Mouse (Mus musculus) neural tube, embryonic 15.5 days (tissue): ENCODE measurements around the gene Ttc7. TPM values are rescaled to one million over a fixed set of nuclear protein-coding genes. Genes with fewer than 3 reads are reported as not detected.

Source experiments
- ATAC-seq: fragments of 200-750 bp; cut with Nextera tagmentation; 2 replicates; pipeline ENCODE4 v1.8.0; 2017; ENCODE audit warnings: mild to moderate bottlenecking, moderate TSS enrichment, moderate library complexity; ENCODE audit not compliant: low FRiP score
- H3K27ac ChIP-seq: fragments of 300-500 bp; sonication (generic); replicated peaks from 2 replicates; pipeline ENCODE4 v1.5.1; 2015; ENCODE audit warnings: mild to moderate bottlenecking, inconsistent platforms
- H3K27me3 ChIP-seq: fragments of 300-500 bp; sonication (generic); replicated peaks from 2 replicates; pipeline ENCODE4 v1.6.1; 2015; ENCODE audit warnings: inconsistent platforms
- H3K36me3 ChIP-seq: fragments of 300-500 bp; sonication (generic); 2 replicates; pipeline ENCODE4 v1.6.1; 2015; ENCODE audit warnings: inconsistent platforms
- H3K4me1 ChIP-seq: fragments of 300-500 bp; sonication (generic); 2 replicates; pipeline ENCODE4 v1.6.1; 2015; ENCODE audit warnings: inconsistent platforms
- H3K4me2 ChIP-seq: fragments of 300-500 bp; sonication (generic); 2 replicates; pipeline ENCODE4 v1.6.1; 2015; ENCODE audit warnings: inconsistent platforms, mild to moderate bottlenecking, moderate library complexity
- H3K4me3 ChIP-seq: fragments of 300-500 bp; sonication (generic); replicated peaks from 2 replicates; pipeline ENCODE4 v1.5.1; 2015; ENCODE audit warnings: mild to moderate bottlenecking, inconsistent platforms
- H3K9ac ChIP-seq: fragments of 300-500 bp; sonication (generic); replicated peaks from 2 replicates; pipeline ENCODE4 v1.6.1; 2015; ENCODE audit warnings: mild to moderate bottlenecking, inconsistent platforms
- H3K9me3 ChIP-seq: fragments of 300-500 bp; sonication (generic); replicated peaks from 2 replicates; pipeline ENCODE4 v1.6.1; 2016; ENCODE audit warnings: inconsistent platforms
- WGBS: fragments of 180-500 bp; shearing (Covaris S2); methylation state at CpG from one replicate; pipeline ENCODE4 v1.1.7; 2015; ENCODE audit warnings: mixed read lengths; 5-methylcytosine and 5-hydroxymethylcytosine counted together
- polyA plus RNA-seq: library from polyadenylated mRNA; unstranded; fragments of >200 nt; fragmentation: Nextera tagmentation; extraction: Ambion mirVana; gene quantifications from 2 replicates; pipeline ENCODE4 v1.2.1, GENCODE M21; 2015

The Ttc7 gene
- polyA plus RNA-seq, 1 experiment from 2014 or later: 7.2 TPM

DNA sequence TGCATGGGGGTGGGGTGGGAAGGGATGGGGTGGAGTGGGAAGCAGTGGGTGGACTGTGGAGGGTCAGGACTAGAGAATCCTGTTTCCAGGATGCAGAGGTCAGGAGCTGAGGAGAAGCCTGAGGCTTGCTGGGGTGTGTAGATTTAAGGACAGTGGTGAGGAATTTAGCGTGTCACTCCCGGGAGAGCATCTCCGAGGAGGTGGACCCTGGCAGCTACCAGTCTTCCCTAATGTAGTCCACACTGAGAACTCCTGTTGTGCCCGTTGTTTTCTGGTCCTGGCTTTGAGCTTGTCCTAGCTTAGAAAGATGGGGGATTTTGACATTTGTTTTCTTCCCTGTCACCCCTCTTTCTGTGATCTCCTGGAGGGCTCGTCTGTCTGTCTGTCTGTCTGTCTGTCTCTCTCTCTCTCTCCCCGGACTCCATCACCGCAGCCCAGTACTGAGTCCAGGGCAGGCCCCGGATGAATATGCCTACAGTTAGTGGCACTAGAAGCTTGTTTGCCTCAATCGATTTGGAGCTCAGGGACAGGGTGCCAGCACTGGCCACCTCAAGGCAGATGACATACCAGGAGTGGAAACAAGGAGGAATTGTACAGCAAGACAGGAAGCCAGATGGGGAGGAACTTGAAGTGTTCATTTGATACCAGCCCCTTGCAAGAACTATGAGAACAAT, 49.6 kb downstream of the Ttc7 start:
- H3K36me3 ChIP-seq: no peaks in the 10 kb centered on the region
- no peak overlapping the region for H3K9ac ChIP-seq
- H3K27ac ChIP-seq: peak overlapping the region; percentile 75
- no peaks in the 10 kb centered on the region for H3K9me3 ChIP-seq
- H3K4me3 ChIP-seq: no peak overlapping the region
- no peak for ATAC-seq
- H3K4me2 ChIP-seq: peak overlapping the region; percentile 38
- H3K4me1 ChIP-seq: peaks cover 46% of the 10 kb centered on the region
- H3K27me3 ChIP-seq: no peaks in the 10 kb centered on the region
- WGBS: 45% methylated on average over 9 of the region's 9 CpGs

DNA sequence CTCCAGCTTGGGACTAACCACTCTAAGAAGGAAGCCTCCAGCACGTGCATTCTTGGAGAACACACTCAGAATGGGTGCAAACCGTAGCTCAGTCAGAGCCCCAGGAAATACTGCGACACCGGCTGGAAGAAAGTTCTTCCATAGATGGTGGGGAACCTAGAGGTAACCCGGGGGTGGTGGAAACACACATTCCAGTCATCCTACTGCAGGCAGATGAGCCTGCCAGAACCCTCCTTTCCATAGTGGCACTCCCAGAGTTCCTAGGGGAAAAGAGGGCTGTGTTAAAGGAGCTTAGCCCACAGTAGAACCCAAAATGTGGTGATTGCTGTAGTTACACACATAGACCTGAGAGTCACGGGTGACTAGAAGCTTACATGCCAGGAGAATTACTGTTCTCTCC, 50.2 kb downstream of the Ttc7 start:
- Histone ChIP-seq H3K9me3 (no peaks in the 10 kb centered on the region), H3K4me3 (no peak overlapping the region), H3K27me3 (no peaks in the 10 kb centered on the region), H3K36me3 (no peaks in the 10 kb centered on the region), H3K4me1 (peaks cover 41% of the 10 kb centered on the region), H3K4me2 (no peak overlapping the region), H3K27ac (peak overlapping the region; percentile 75), H3K9ac (no peak overlapping the region)
- no peak for ATAC-seq
- 81% methylated on average over 6 of the region's 6 CpGs for WGBS

GRCm38 (mm10) chr17:87334162-87334561, 51.5 kb downstream of the Ttc7 start:
- Histone ChIP-seq H3K27ac (no peak overlapping the region), H3K9me3 (no peaks in the 10 kb centered on the region), H3K36me3 (no peaks in the 10 kb centered on the region), H3K9ac (no peak overlapping the region), H3K4me3 (no peak overlapping the region), H3K4me2 (no peak overlapping the region), H3K4me1 (peaks cover 37% of the 10 kb centered on the region), H3K27me3 (no peaks in the 10 kb centered on the region)
- no peak for ATAC-seq
- WGBS: 95% methylated on average over 12 of the region's 12 CpGs

- no peaks in the 10 kb centered on the region for H3K36me3 ChIP-seq
- ATAC-seq: no peak
- H3K9me3 ChIP-seq: no peaks in the 10 kb centered on the region
- H3K4me3 ChIP-seq: no peak overlapping the region
- H3K4me1 ChIP-seq: peaks cover 32% of the 10 kb centered on the region
- H3K9ac ChIP-seq: no peak overlapping the region
- 87% methylated on average over 14 of the region's 14 CpGs for WGBS
- no peaks in the 10 kb centered on the region for H3K27me3 ChIP-seq
- no peak overlapping the region for H3K4me2 ChIP-seq
- H3K27ac ChIP-seq: no peak overlapping the region
Measured at GRCm38 (mm10) chr17:87335152-87335551, 52.5 kb downstream of the Ttc7 start.

DNA sequence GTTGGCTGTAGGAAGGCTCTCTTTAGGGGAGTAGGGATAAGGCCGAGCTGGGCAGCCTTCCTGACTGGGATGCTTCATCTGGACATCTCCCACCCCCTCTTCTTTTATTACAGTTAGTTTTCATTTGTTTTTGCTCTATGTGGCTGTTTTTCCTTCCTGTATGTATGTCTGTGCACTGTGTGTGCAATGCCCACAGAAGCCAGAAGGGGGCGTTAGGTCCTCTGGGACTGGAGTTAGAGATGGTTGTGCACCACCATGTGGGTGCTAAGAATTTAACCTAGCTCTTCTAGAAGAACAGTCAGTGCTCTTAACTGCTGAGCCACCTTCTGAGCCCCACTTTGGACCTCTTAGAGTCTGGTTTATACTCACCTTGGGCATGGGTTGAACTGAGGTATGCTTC, 53.0 kb downstream of the Ttc7 start:
- no peak for ATAC-seq
- Histone ChIP-seq H3K9ac (no peak overlapping the region), H3K4me2 (no peak overlapping the region), H3K4me3 (no peak overlapping the region), H3K27ac (no peak overlapping the region), H3K27me3 (no peaks in the 10 kb centered on the region), H3K9me3 (no peaks in the 10 kb centered on the region), H3K4me1 (peaks cover 26% of the 10 kb centered on the region), H3K36me3 (no peaks in the 10 kb centered on the region)
- WGBS: 77% methylated on average over 2 of the region's 2 CpGs

GRCm38 (mm10) chr17:87336910-87337309, 54.2 kb downstream of the Ttc7 start:
- Histone ChIP-seq H3K4me2 (no peak overlapping the region), H3K4me3 (no peak overlapping the region), H3K9ac (no peak overlapping the region), H3K27me3 (no peaks in the 10 kb centered on the region), H3K4me1 (peaks cover 14% of the 10 kb centered on the region), H3K36me3 (no peaks in the 10 kb centered on the region), H3K9me3 (no peaks in the 10 kb centered on the region), H3K27ac (no peak overlapping the region)
- WGBS: 83% methylated on average over 12 of the region's 12 CpGs
- ATAC-seq: no peak

- WGBS: 85% methylated on average over 7 of the region's 7 CpGs
- H3K4me2 ChIP-seq: no peak overlapping the region
- no peak for ATAC-seq
- H3K9me3 ChIP-seq: no peaks in the 10 kb centered on the region
- H3K9ac ChIP-seq: no peak overlapping the region
- H3K36me3 ChIP-seq: no peaks in the 10 kb centered on the region
- H3K4me3 ChIP-seq: no peak overlapping the region
- peaks cover 6% of the 10 kb centered on the region for H3K4me1 ChIP-seq
- no peaks in the 10 kb centered on the region for H3K27me3 ChIP-seq
- H3K27ac ChIP-seq: no peak overlapping the region
Measured at GRCm38 (mm10) chr17:87337683-87338082, 55.0 kb downstream of the Ttc7 start.

DNA sequence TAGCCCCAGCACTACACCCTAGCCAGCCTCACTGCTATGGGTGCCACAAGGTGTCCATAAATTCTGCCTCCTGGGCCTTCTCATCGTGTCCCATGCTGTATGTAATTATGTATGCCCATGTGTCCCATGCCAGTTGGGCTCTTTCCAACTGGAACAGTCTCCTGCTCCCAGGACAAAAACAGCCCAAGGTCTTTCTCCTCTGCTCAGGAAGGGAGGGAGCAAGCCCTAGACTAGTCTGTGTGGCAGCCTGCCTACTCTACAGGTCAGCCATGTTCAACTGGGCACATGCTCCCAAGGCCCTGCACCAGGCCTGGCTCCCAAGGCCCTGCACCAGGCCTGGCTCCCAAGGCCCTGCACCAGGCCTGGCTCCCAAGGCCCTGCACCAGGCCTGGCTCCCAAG, 56.4 kb downstream of the Ttc7 start:
- 58% methylated on average over 1 of the region's 1 CpGs for WGBS
- no peak overlapping the region for H3K9ac ChIP-seq
- no peaks in the 10 kb centered on the region for H3K27me3 ChIP-seq
- H3K36me3 ChIP-seq: no peaks in the 10 kb centered on the region
- H3K4me1 ChIP-seq: no peaks in the 10 kb centered on the region
- no peak overlapping the region for H3K4me2 ChIP-seq
- H3K27ac ChIP-seq: no peak overlapping the region
- ATAC-seq: no peak
- no peak overlapping the region for H3K4me3 ChIP-seq
- H3K9me3 ChIP-seq: no peaks in the 10 kb centered on the region

DNA sequence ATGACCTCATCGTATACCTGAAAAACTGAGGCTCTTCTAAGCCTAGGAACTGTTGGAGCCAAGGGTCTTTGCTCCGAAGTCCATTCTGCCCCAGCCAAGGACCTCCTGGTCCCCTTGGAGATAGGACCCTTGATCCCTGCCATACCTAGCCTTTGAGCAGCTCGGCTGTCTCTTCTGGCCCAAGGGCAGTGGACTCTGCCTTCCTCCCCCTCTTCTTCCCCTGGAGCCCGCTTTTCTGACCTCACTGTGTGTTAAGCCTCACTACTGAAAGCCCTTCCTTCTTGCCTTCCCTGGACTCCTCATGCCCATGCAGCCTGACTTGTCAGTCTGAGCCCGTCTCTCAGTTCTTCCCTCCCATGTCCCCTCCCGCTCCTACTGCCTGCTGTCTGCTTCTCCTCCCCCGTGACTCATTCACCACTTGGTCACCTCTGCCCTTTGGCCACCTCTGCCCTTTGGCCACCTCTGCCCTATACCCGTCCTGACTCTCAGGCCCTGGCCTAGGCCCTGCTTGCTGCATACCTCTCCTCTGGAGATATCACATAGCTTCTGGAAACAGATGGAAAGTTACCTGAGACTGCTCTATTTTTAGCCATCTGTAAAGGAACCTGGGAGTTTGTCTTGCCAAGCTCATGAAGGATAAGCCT, 60.5 kb downstream of the Ttc7 start:
- Histone ChIP-seq H3K4me3 (no peak overlapping the region), H3K4me1 (no peaks in the 10 kb centered on the region), H3K36me3 (no peaks in the 10 kb centered on the region), H3K4me2 (no peak overlapping the region), H3K9me3 (no peaks in the 10 kb centered on the region), H3K27me3 (no peaks in the 10 kb centered on the region), H3K27ac (no peak overlapping the region), H3K9ac (no peak overlapping the region)
- WGBS: 84% methylated on average over 8 of the region's 8 CpGs
- ATAC-seq: no peak

DNA sequence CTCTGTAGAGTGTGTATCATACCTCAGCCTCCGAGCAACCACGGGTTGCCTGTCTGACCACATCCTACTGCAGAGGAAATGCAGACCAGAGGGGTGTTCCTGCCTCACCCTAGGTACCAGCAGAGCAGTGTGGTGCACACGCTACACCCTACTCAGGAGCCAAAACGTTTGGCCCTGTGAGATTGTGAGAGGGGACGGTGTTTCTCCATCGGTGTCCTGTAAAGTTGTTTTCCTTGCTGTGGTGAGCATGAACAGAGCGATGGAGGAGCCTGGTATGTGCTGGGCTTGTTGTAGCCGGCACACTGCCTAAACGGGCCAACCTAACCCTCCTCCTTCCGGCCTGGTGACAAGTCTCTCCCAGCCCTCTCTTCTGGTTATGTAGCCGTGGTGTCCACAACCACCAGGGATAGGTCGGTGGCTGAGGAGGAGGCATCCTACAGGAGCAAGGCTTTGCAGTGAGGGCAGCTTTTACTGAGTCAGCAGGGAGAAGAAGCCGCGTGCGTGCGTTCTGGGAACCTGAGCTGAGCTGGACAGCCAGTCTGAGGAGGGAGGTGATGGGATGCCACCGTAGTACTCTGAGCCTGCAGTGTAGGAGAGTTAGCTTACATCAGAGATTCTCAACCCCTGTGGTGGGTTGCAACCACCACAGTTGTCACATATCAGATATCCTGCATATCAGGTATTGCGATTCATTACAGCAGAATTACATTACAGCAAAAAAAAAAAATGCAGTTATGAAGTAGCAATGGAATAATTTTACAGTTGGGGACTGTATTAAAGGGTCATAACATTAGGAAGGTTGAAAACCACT, 62.0 kb downstream of the Ttc7 start:
- H3K9ac ChIP-seq: no peak overlapping the region
- H3K4me3 ChIP-seq: no peak overlapping the region
- no peak overlapping the region for H3K27ac ChIP-seq
- H3K4me1 ChIP-seq: no peaks in the 10 kb centered on the region
- H3K36me3 ChIP-seq: no peaks in the 10 kb centered on the region
- 76% methylated on average over 18 of the region's 18 CpGs for WGBS
- H3K9me3 ChIP-seq: no peaks in the 10 kb centered on the region
- ATAC-seq: no peak
- no peaks in the 10 kb centered on the region for H3K27me3 ChIP-seq
- H3K4me2 ChIP-seq: no peak overlapping the region

DNA sequence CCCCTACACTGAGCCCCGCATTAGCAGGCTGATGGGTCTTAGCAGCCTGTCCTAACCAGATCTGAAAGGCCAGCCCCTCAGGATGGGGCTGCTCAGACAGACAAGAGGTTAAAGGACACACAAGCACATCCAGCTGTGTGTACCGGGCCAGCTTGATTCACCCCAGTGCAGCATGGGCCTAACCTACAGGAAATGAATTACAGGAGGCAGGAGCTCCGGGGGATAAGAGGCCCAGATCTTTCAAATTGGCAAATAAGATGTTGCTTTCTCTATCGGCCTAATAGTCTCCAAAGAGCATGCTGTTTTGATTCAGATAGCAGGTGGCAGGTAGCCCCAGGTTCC, 62.5 kb downstream of the Ttc7 start:
- no peak for ATAC-seq
- Histone ChIP-seq H3K27ac (no peak overlapping the region), H3K9me3 (no peaks in the 10 kb centered on the region), H3K4me3 (no peak overlapping the region), H3K36me3 (no peaks in the 10 kb centered on the region), H3K4me2 (no peak overlapping the region), H3K4me1 (no peaks in the 10 kb centered on the region; the same call in 1 of the 2 replicates), H3K27me3 (no peaks in the 10 kb centered on the region), H3K9ac (no peak overlapping the region)
- WGBS: 65% methylated on average over 4 of the region's 4 CpGs

DNA sequence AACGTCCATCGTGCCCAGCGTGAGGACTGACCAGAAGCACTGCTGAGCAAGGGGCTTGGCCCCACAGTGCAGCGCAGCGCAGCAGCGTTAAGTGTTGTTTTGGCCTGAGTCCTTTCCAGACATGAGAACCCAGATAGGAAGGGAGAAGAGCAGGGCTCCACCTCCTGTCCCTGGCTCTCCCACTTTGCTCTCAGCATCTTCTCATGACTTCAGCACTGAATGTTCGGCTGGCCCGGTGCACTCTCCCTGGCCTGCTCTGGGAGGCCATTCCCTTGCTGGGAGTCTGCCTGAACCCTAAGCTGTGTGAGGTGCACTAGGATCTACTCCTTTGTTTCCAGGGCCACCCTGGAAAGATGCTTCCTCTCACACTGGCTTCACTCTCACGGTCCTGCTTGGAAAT, 65.7 kb downstream of the Ttc7 start:
- no peaks in the 10 kb centered on the region for H3K9me3 ChIP-seq
- no peak overlapping the region for H3K4me2 ChIP-seq
- no peak overlapping the region for H3K9ac ChIP-seq
- no peak overlapping the region for H3K4me3 ChIP-seq
- no peaks in the 10 kb centered on the region for H3K36me3 ChIP-seq
- no peak for ATAC-seq
- H3K27ac ChIP-seq: no peak overlapping the region
- no peaks in the 10 kb centered on the region for H3K27me3 ChIP-seq
- peaks cover 28% of the 10 kb centered on the region for H3K4me1 ChIP-seq
- 52% methylated on average over 9 of the region's 9 CpGs for WGBS
